Mouse (Mus musculus): ENCODE measurements around the gene A130010J15Rik. TPM values are rescaled to one million over a fixed set of nuclear protein-coding genes. Genes with fewer than 3 reads are reported as not detected.

Gene A130010J15Rik
- polyA plus RNA-seq, 1 experiment from 2014 or later = 14.3 TPM

- whole genome bisulfite sequencing = 77% methylated on average over 8 of the region's 8 CpGs
Measured at GRCm38 (mm10) chr1:193157111-193157492, 10.7 kb upstream of the A130010J15Rik start.

GRCm38 (mm10) chr1:193159163-193159562 is 8.7 kb upstream of the A130010J15Rik start:
- 62% methylated on average over 3 of the region's 3 CpGs for WGBS

More at GRCm38 (mm10) chr1:193157111-193157492, 10.7 kb upstream of the A130010J15Rik start:
- Histone ChIP-seq H3K4me3 (no peak overlapping the region), H3K9ac (no peak overlapping the region), H3K4me2 (replicated peaks) (no peak overlapping the region), H3K27ac (no peak overlapping the region), H3K27me3 (replicated peaks) (peaks cover 33% of the 10 kb centered on the region), H3K4me1 (peaks cover 14% of the 10 kb centered on the region), H3K36me3 (no peaks in the 10 kb centered on the region), H3K9me3 (no peaks in the 10 kb centered on the region)
- no peak for ATAC-seq (ENCODE audit: low FRiP score, low read depth)

GRCm38 (mm10) chr1:193159613-193160012 is 8.2 kb upstream of the A130010J15Rik start:
- peaks cover 6% of the 10 kb centered on the region for H3K4me1 ChIP-seq
- H3K9me3 ChIP-seq = no peaks in the 10 kb centered on the region
- H3K36me3 ChIP-seq = no peaks in the 10 kb centered on the region
- no peak overlapping the region for H3K27ac ChIP-seq
- H3K4me2 ChIP-seq (replicated peaks) = no peak overlapping the region
- no peak overlapping the region for H3K9ac ChIP-seq
- WGBS = 54% methylated on average over 1 of the region's 1 CpGs
- ATAC-seq (ENCODE audit: low FRiP score, low read depth) = no peak
- H3K27me3 ChIP-seq (replicated peaks) = peaks cover 9% of the 10 kb centered on the region; the same call in 1 of the 2 replicates
- H3K4me3 ChIP-seq = no peak overlapping the region

More at GRCm38 (mm10) chr1:193159163-193159562, 8.7 kb upstream of the A130010J15Rik start:
- H3K4me1 ChIP-seq = peaks cover 6% of the 10 kb centered on the region
- no peak for ATAC-seq (ENCODE audit: low FRiP score, low read depth)
- no peak overlapping the region for H3K27ac ChIP-seq
- H3K27me3 ChIP-seq (replicated peaks) = peaks cover 13% of the 10 kb centered on the region
- no peak overlapping the region for H3K9ac ChIP-seq
- H3K4me2 ChIP-seq (replicated peaks) = no peak overlapping the region
- H3K4me3 ChIP-seq = no peak overlapping the region
- no peaks in the 10 kb centered on the region for H3K36me3 ChIP-seq
- H3K9me3 ChIP-seq = no peaks in the 10 kb centered on the region

GRCm38 (mm10) chr1:193160317-193161032 is 7.4 kb upstream of the A130010J15Rik start:
- no peak overlapping the region for H3K9ac ChIP-seq
- H3K9me3 ChIP-seq = no peaks in the 10 kb centered on the region
- no peak overlapping the region for H3K4me3 ChIP-seq
- H3K4me2 ChIP-seq (replicated peaks) = peak overlapping the region; percentile 55
- peaks cover 6% of the 10 kb centered on the region for H3K4me1 ChIP-seq
- no peak overlapping the region for H3K27ac ChIP-seq
- ATAC-seq (ENCODE audit: low FRiP score, low read depth) = no peak
- no peaks in the 10 kb centered on the region for H3K36me3 ChIP-seq
- H3K27me3 ChIP-seq (replicated peaks) = peaks cover 2% of the 10 kb centered on the region; the same call in 1 of the 2 replicates
- 17% methylated on average over 18 of the region's 18 CpGs for WGBS

GRCm38 (mm10) chr1:193169228-193169627 is 1.4 kb downstream of the A130010J15Rik start:
- no peaks in the 10 kb centered on the region for H3K36me3 ChIP-seq
- no peak overlapping the region for H3K9ac ChIP-seq
- 89% methylated on average over 7 of the region's 7 CpGs for WGBS
- peaks cover 14% of the 10 kb centered on the region for H3K4me1 ChIP-seq
- H3K4me3 ChIP-seq = no peak overlapping the region
- H3K9me3 ChIP-seq = no peaks in the 10 kb centered on the region
- no peaks in the 10 kb centered on the region for H3K27me3 ChIP-seq (replicated peaks)
- ATAC-seq (ENCODE audit: low FRiP score, low read depth) = no peak
- no peak overlapping the region for H3K4me2 ChIP-seq (replicated peaks)
- no peak overlapping the region for H3K27ac ChIP-seq

- ATAC-seq (ENCODE audit: low FRiP score, low read depth) = no peak
Measured at GRCm38 (mm10) chr1:193169856-193170255, 2.0 kb downstream of the A130010J15Rik start.

GRCm38 (mm10) chr1:193172991-193173809 is 5.4 kb downstream of the A130010J15Rik start:
- Histone ChIP-seq H3K4me1 (peaks cover 22% of the 10 kb centered on the region), H3K9ac (peak overlapping the region; percentile 72), H3K27ac (peak overlapping the region; percentile 60), H3K4me2 (replicated peaks) (peak overlapping the region; percentile 61), H3K27me3 (replicated peaks) (no peaks in the 10 kb centered on the region), H3K9me3 (no peaks in the 10 kb centered on the region), H3K36me3 (no peaks in the 10 kb centered on the region), H3K4me3 (peak overlapping the region; percentile 67)
- ATAC-seq (ENCODE audit: low FRiP score, low read depth) = peak; percentile 99
- under 1% methylated on average over 48 of the region's 48 CpGs for WGBS

More at GRCm38 (mm10) chr1:193169856-193170255, 2.0 kb downstream of the A130010J15Rik start:
- Histone ChIP-seq H3K9me3 (no peaks in the 10 kb centered on the region), H3K4me1 (peaks cover 20% of the 10 kb centered on the region), H3K4me2 (replicated peaks) (no peak overlapping the region), H3K4me3 (no peak overlapping the region), H3K27me3 (replicated peaks) (no peaks in the 10 kb centered on the region), H3K9ac (no peak overlapping the region), H3K36me3 (no peaks in the 10 kb centered on the region), H3K27ac (no peak overlapping the region)
- 88% methylated on average over 2 of the region's 2 CpGs for WGBS

- H3K4me1 ChIP-seq = peaks cover 22% of the 10 kb centered on the region
- no peaks in the 10 kb centered on the region for H3K36me3 ChIP-seq
- no peaks in the 10 kb centered on the region for H3K9me3 ChIP-seq
- ATAC-seq (ENCODE audit: low FRiP score, low read depth) = no peak
- H3K27me3 ChIP-seq (replicated peaks) = no peaks in the 10 kb centered on the region
- peak overlapping the region; percentile 61 for H3K4me2 ChIP-seq (replicated peaks)
- peak overlapping the region; percentile 60 for H3K27ac ChIP-seq
- H3K4me3 ChIP-seq = peak overlapping the region; percentile 67
- 19% methylated on average over 9 of the region's 9 CpGs for WGBS
- peak overlapping the region; percentile 66 for H3K9ac ChIP-seq
Measured at GRCm38 (mm10) chr1:193173810-193174129, 5.9 kb downstream of the A130010J15Rik start.

GRCm38 (mm10) chr1:193174143-193174733 is 6.4 kb downstream of the A130010J15Rik start:
- H3K9ac ChIP-seq = peak overlapping the region; percentile 66; the same call in 1 of the 2 replicates
- H3K4me2 ChIP-seq (replicated peaks) = peak overlapping the region; percentile 61
- no peaks in the 10 kb centered on the region for H3K27me3 ChIP-seq (replicated peaks)
- H3K4me1 ChIP-seq = peaks cover 22% of the 10 kb centered on the region
- H3K36me3 ChIP-seq = no peaks in the 10 kb centered on the region
- no peaks in the 10 kb centered on the region for H3K9me3 ChIP-seq
- WGBS = 89% methylated on average over 13 of the region's 13 CpGs
- no peak overlapping the region for H3K27ac ChIP-seq
- peak overlapping the region; percentile 67 for H3K4me3 ChIP-seq
- no peak for ATAC-seq (ENCODE audit: low FRiP score, low read depth)

- WGBS = 82% methylated on average over 3 of the region's 3 CpGs
- Histone ChIP-seq H3K4me2 (replicated peaks) (no peak overlapping the region), H3K4me1 (no peaks in the 10 kb centered on the region), H3K27me3 (replicated peaks) (no peaks in the 10 kb centered on the region), H3K4me3 (no peak overlapping the region), H3K9me3 (no peaks in the 10 kb centered on the region), H3K36me3 (no peaks in the 10 kb centered on the region), H3K27ac (no peak overlapping the region), H3K9ac (no peak overlapping the region)
- ATAC-seq (ENCODE audit: low FRiP score, low read depth) = no peak
Measured at GRCm38 (mm10) chr1:193181104-193181503, 13.3 kb downstream of the A130010J15Rik start.

- Histone ChIP-seq H3K4me2 (replicated peaks) (no peak overlapping the region), H3K9ac (no peak overlapping the region), H3K4me3 (no peak overlapping the region), H3K4me1 (peaks cover 6% of the 10 kb centered on the region; the same call in 1 of the 2 replicates), H3K9me3 (no peaks in the 10 kb centered on the region), H3K36me3 (no peaks in the 10 kb centered on the region), H3K27ac (no peak overlapping the region), H3K27me3 (replicated peaks) (no peaks in the 10 kb centered on the region)
- WGBS = 85% methylated on average over 6 of the region's 6 CpGs
- no peak for ATAC-seq (ENCODE audit: low FRiP score, low read depth)
Measured at GRCm38 (mm10) chr1:193188257-193188656, 20.4 kb downstream of the A130010J15Rik start.

GRCm38 (mm10) chr1:193189151-193189621 is 21.3 kb downstream of the A130010J15Rik start:
- H3K36me3 ChIP-seq = no peaks in the 10 kb centered on the region
- peaks cover 6% of the 10 kb centered on the region; the same call in 1 of the 2 replicates for H3K4me1 ChIP-seq
- no peaks in the 10 kb centered on the region for H3K9me3 ChIP-seq
- WGBS = 38% methylated on average over 9 of the region's 9 CpGs
- H3K9ac ChIP-seq = no peak overlapping the region
- peak overlapping the region; percentile 14; the same call in 1 of the 2 replicates for H3K4me2 ChIP-seq (replicated peaks)
- ATAC-seq (ENCODE audit: low FRiP score, low read depth) = peak; percentile 61; the same call in 1 of the 2 replicates
- no peak overlapping the region for H3K27ac ChIP-seq
- H3K27me3 ChIP-seq (replicated peaks) = no peaks in the 10 kb centered on the region
- H3K4me3 ChIP-seq = no peak overlapping the region

Measured in neural tube, embryonic 12.5 days (tissue).